Mouse (Mus musculus): ENCODE measurements around the gene Olfr288. TPM values are rescaled to one million over a fixed set of nuclear protein-coding genes. Genes with fewer than 3 reads are reported as not detected.

Gene Olfr288
- polyA plus RNA-seq, 1 experiment from 2014 or later = not detected

DNA sequence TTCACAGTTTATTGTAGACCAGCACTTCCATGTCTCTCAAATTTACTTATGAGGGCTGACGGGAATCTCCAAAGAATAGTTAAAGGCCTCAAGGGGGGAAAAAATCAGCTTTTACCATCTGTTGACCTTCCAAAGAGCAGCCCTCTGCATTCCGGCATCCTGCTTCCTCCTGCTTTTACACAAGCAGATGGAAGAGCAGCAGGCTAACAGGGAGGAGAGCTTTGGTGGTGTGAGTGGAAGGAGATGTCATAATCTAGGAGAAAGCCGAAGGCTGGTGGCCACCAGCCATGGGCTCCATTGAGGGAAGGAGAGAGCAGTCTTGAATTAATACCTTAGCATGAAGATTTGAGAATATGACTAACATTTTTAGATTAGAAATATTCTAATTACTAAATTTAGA, 47.0 kb downstream of the Olfr288 start:
- Histone ChIP-seq H3K9me3 (replicated peaks) (no peaks in the 10 kb centered on the region), H3K27ac (replicated peaks) (no peak overlapping the region), H3K4me1 (replicated peaks) (peaks cover 19% of the 10 kb centered on the region), H3K4me3 (replicated peaks) (no peak overlapping the region), H3K27me3 (no peaks in the 10 kb centered on the region), H3K36me3 (replicated peaks) (no peaks in the 10 kb centered on the region), H3K9ac (no peak overlapping the region), H3K4me2 (no peak overlapping the region)
- WGBS (ENCODE audit: insufficient replicate concordance) = 71% methylated on average over 3 of the region's 3 CpGs
- ATAC-seq (ENCODE audit: insufficient read depth) = no peak

DNA sequence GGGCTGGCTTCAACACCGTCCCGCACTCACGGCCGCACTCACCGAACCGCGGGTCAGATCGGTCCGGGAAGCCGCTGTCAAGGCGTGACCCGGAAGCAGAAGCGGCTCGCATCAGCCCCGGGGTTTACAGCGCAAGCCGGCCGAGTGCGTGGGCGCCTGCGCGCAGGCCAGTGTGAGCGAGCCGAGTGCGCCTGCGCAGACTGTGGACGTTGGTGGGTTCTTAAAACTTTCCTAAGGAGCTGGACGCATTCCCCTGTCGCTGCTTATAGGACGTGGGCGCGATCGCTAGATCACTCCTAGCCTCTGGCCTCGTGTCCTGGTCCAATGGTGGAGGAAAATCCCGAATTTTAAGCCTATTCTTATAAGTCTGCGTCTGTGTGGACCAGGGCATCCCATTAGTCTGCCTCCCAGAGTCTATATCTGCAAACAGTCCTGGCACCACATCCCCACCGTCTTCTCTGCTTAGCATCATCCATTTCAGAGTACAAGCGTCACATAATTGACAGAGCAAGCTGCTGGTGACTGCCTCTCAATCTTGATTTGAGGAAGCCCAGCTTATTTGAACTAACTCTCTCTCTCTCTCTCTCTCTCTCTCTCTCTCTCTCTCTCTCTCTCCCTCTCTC, 49.7 kb downstream of the Olfr288 start:
- peak overlapping the region; percentile 82 for H3K4me2 ChIP-seq
- peak overlapping the region; percentile 75 for H3K4me3 ChIP-seq (replicated peaks)
- peaks cover 13% of the 10 kb centered on the region for H3K36me3 ChIP-seq (replicated peaks)
- peak; percentile 95 for ATAC-seq (ENCODE audit: insufficient read depth)
- H3K4me1 ChIP-seq (replicated peaks) = peaks cover 19% of the 10 kb centered on the region
- WGBS (ENCODE audit: insufficient replicate concordance) = under 1% methylated on average over 38 of the region's 38 CpGs
- H3K9me3 ChIP-seq (replicated peaks) = no peaks in the 10 kb centered on the region
- peak overlapping the region; percentile 70 for H3K27ac ChIP-seq (replicated peaks)
- H3K9ac ChIP-seq = peak overlapping the region; percentile 86
- H3K27me3 ChIP-seq = no peaks in the 10 kb centered on the region

DNA sequence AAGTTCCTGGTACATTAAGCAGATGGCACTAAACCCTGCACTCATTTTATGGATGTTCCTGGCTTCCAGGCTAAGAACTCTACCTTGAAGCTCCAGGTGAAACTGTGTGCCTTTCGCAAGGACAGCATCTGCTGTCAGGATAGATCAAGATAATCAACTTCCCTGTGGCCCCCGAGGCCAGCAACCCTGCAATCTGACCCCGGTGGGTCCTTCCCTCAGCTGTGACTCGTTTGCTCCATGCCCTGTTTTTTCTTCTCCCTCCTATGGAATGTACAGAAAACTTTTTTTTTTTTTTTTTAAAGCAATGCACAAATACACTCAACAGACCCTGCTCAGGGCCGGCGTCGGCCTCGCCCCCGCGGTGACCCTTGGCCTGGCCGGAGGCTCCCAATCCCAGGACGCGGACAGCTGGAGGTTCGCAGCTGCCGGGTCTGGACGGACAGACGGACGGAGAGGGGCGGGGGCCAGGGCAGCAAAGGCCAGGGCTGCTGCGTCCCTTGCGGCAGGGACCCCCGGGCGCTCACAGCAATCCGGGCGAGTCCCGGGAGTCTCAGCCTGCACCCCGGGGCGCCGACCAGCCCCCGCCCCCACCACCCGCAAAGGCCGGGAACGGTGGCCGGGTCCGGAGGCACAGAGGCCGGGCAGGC, 50.4 kb downstream of the Olfr288 start:
- Histone ChIP-seq H3K36me3 (replicated peaks) (peaks cover 20% of the 10 kb centered on the region), H3K4me1 (replicated peaks) (peaks cover 19% of the 10 kb centered on the region), H3K4me2 (peak overlapping the region; percentile 82), H3K9ac (peak overlapping the region; percentile 86), H3K9me3 (replicated peaks) (no peaks in the 10 kb centered on the region), H3K4me3 (replicated peaks) (peak overlapping the region; percentile 75), H3K27me3 (no peaks in the 10 kb centered on the region), H3K27ac (replicated peaks) (peak overlapping the region; percentile 70)
- ATAC-seq (ENCODE audit: insufficient read depth) = peak; percentile 68
- 1% methylated on average over 35 of the region's 36 CpGs for WGBS (ENCODE audit: insufficient replicate concordance)

DNA sequence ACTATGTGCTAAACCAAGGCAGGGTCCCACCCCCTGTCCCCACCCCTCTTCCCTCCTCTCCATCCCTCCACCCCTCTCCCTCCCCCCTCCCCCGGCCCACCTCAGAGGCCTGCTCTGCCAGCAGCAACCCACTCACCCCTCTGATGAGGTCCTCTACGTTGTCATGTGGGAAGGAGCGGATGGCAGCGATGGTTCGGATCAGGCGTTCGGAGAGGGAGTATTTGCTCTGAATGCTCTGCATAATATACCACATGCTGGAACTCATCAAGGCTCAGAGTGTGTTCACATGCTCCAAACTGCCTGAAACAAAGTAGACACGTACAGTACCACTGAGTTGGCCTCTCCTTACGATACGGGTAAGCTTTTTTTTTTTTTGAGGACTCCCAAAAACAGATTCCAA, 52.8 kb downstream of the Olfr288 start:
- 87% methylated on average over 10 of the region's 10 CpGs for WGBS (ENCODE audit: insufficient replicate concordance)
- H3K9ac ChIP-seq = no peak overlapping the region
- H3K4me3 ChIP-seq (replicated peaks) = no peak overlapping the region
- peaks cover 36% of the 10 kb centered on the region for H3K36me3 ChIP-seq (replicated peaks)
- ATAC-seq (ENCODE audit: insufficient read depth) = no peak
- no peak overlapping the region for H3K27ac ChIP-seq (replicated peaks)
- no peaks in the 10 kb centered on the region for H3K9me3 ChIP-seq (replicated peaks)
- H3K4me2 ChIP-seq = no peak overlapping the region
- peaks cover 19% of the 10 kb centered on the region for H3K4me1 ChIP-seq (replicated peaks)
- H3K27me3 ChIP-seq = no peaks in the 10 kb centered on the region

DNA sequence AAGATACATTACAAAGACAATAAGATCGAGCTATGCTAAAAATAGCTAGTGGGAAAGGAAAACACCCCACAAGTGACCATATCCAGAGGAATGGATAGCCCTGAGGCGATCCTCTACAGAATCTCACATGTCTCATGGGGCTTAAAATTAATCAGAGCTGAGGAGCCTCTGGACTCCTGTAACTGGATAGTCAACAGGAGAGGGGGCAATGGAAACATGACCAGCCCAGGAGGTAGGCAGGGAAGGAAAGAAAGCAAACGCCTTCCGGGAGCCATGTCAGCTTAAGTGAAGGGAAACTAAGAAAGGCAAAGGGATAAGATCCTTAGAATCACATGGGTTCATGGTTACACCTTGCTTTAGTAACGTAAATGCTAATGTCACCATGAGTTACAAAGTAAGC, 54.5 kb downstream of the Olfr288 start:
- peaks cover 15% of the 10 kb centered on the region for H3K4me1 ChIP-seq (replicated peaks)
- H3K36me3 ChIP-seq (replicated peaks) = peaks cover 52% of the 10 kb centered on the region
- 85% methylated on average over 5 of the region's 5 CpGs for WGBS (ENCODE audit: insufficient replicate concordance)

GRCm38 (mm10) chr15:98139763-98140162, 55.6 kb downstream of the Olfr288 start:
- H3K4me3 ChIP-seq (replicated peaks) = no peak overlapping the region
- 65% methylated on average over 7 of the region's 7 CpGs for WGBS (ENCODE audit: insufficient replicate concordance)
- no peak overlapping the region for H3K27ac ChIP-seq (replicated peaks)
- H3K36me3 ChIP-seq (replicated peaks) = peaks cover 62% of the 10 kb centered on the region
- no peak for ATAC-seq (ENCODE audit: insufficient read depth)
- peaks cover 8% of the 10 kb centered on the region for H3K4me1 ChIP-seq (replicated peaks)
- H3K9ac ChIP-seq = no peak overlapping the region
- no peaks in the 10 kb centered on the region for H3K27me3 ChIP-seq
- no peak overlapping the region for H3K4me2 ChIP-seq
- H3K9me3 ChIP-seq (replicated peaks) = no peaks in the 10 kb centered on the region

More for the DNA sequence above, 54.5 kb downstream of the Olfr288 start:
- no peak overlapping the region for H3K4me2 ChIP-seq
- H3K9ac ChIP-seq = no peak overlapping the region
- H3K9me3 ChIP-seq (replicated peaks) = no peaks in the 10 kb centered on the region
- no peaks in the 10 kb centered on the region for H3K27me3 ChIP-seq
- H3K27ac ChIP-seq (replicated peaks) = no peak overlapping the region
- no peak overlapping the region for H3K4me3 ChIP-seq (replicated peaks)
- ATAC-seq (ENCODE audit: insufficient read depth) = no peak

- H3K36me3 ChIP-seq (replicated peaks) = peaks cover 86% of the 10 kb centered on the region
- no peak for ATAC-seq (ENCODE audit: insufficient read depth)
- no peaks in the 10 kb centered on the region for H3K9me3 ChIP-seq (replicated peaks)
- H3K27me3 ChIP-seq = no peaks in the 10 kb centered on the region
- 86% methylated on average over 9 of the region's 9 CpGs for WGBS (ENCODE audit: insufficient replicate concordance)
- no peak overlapping the region for H3K9ac ChIP-seq
- no peak overlapping the region for H3K27ac ChIP-seq (replicated peaks)
- no peak overlapping the region for H3K4me2 ChIP-seq
- no peak overlapping the region for H3K4me3 ChIP-seq (replicated peaks)
- H3K4me1 ChIP-seq (replicated peaks) = no peaks in the 10 kb centered on the region
Measured at GRCm38 (mm10) chr15:98136871-98137270, 58.5 kb downstream of the Olfr288 start.

Other genes starting within 250 kb of the Olfr288 start
- gene Tmem106c, start 231.3 kb downstream of the Olfr288 start, polyA plus RNA-seq (2015; fragmentation: Nextera tagmentation; extraction: Ambion mirVana) = 14.2 and 15.8 TPM in 2 replicates
- gene Col2a1, start 190.8 kb downstream of the Olfr288 start, polyA plus RNA-seq (2015; fragmentation: Nextera tagmentation; extraction: Ambion mirVana) = 0.48 and 5.3 TPM in 2 replicates
- gene Pfkm, start 103.0 kb downstream of the Olfr288 start, polyA plus RNA-seq (2015; fragmentation: Nextera tagmentation; extraction: Ambion mirVana) = 22.2 and 24.3 TPM in 2 replicates
- gene Senp1, start 101.8 kb downstream of the Olfr288 start, polyA plus RNA-seq (2015; fragmentation: Nextera tagmentation; extraction: Ambion mirVana) = 13.7 and 14.8 TPM in 2 replicates
- 20.4 and 23.8 TPM in 2 replicates for gene Asb8, start 29.9 kb downstream of the Olfr288 start, polyA plus RNA-seq (2015; fragmentation: Nextera tagmentation; extraction: Ambion mirVana)
- gene Ccdc184, start 28.4 kb downstream of the Olfr288 start, polyA plus RNA-seq (2015; fragmentation: Nextera tagmentation; extraction: Ambion mirVana) = 0.06 TPM in 1 of 2 replicates, not detected in the other
- not detected in 2 replicates for gene Gm44579, start 25.4 kb upstream of the Olfr288 start, polyA plus RNA-seq (2015; fragmentation: Nextera tagmentation; extraction: Ambion mirVana)
- gene Olfr287, start 25.5 kb upstream of the Olfr288 start, polyA plus RNA-seq (2015; fragmentation: Nextera tagmentation; extraction: Ambion mirVana) = not detected in 2 replicates
- not detected in 2 replicates for gene Olfr286, start 38.9 kb upstream of the Olfr288 start, polyA plus RNA-seq (2015; fragmentation: Nextera tagmentation; extraction: Ambion mirVana)
- not detected in 2 replicates for gene H1fnt, start 61.8 kb upstream of the Olfr288 start, polyA plus RNA-seq (2015; fragmentation: Nextera tagmentation; extraction: Ambion mirVana)
- 0.08 TPM in 2 replicates for gene Zfp641, start 100.6 kb upstream of the Olfr288 start, polyA plus RNA-seq (2015; fragmentation: Nextera tagmentation; extraction: Ambion mirVana)
- gene Olfr285, start 121.8 kb upstream of the Olfr288 start, polyA plus RNA-seq (2015; fragmentation: Nextera tagmentation; extraction: Ambion mirVana) = not detected in 2 replicates
- not detected in 2 replicates for gene Olfr284, start 145.4 kb upstream of the Olfr288 start, polyA plus RNA-seq (2015; fragmentation: Nextera tagmentation; extraction: Ambion mirVana)
- gene Olfr283, start 185.4 kb upstream of the Olfr288 start, polyA plus RNA-seq (2015; fragmentation: Nextera tagmentation; extraction: Ambion mirVana) = not detected in 2 replicates
- gene Olfr282, start 235.7 kb upstream of the Olfr288 start, polyA plus RNA-seq (2015; fragmentation: Nextera tagmentation; extraction: Ambion mirVana) = not detected in 2 replicates

Data from liver, embryonic 15.5 days (tissue).